Mouse (Mus musculus): ENCODE measurements around the gene Sf3a1. TPM values are rescaled to one million over a fixed set of nuclear protein-coding genes. Genes with fewer than 3 reads are reported as not detected.

Gene Sf3a1
- polyA plus RNA-seq (2017; shearing (Covaris generic)), result 10 to 100 TPM; 47.2 to 68.5 TPM

GRCm38 (mm10) chr11:4159808-4160708 is at the start of gene Sf3a1, which contains the start of gene Ccdc157:
TSS of gene Sf3a1 (plus strand) at chr11:4160350.
TSS of gene Ccdc157 (minus strand) at chr11:4160293.

GRCm38 (mm10) chr11:4122742-4123579 is 37.2 kb upstream of the Sf3a1 start, which contains the start of gene Sec14l2:
TSS of gene Sec14l2 (minus strand) at chr11:4123415.

GRCm38 (mm10) chr11:4134986-4135935 is 24.9 kb upstream of the Sf3a1 start, which contains the start of gene Rnf215:
TSS of gene Rnf215 (plus strand) at chr11:4135202.

GRCm38 (mm10) chr11:4186486-4187317 is 26.6 kb downstream of the Sf3a1 start, which contains the start of gene Tbc1d10a:
TSS of gene Tbc1d10a (plus strand) at chr11:4186789.

GRCm38 (mm10) chr11:4217914-4218629 is 57.9 kb downstream of the Sf3a1 start, which contains the start of gene Castor1:
TSS of gene Castor1 (plus strand) at chr11:4218225.

Other genes starting within 250 kb of the Sf3a1 start
- gene Slc35e4, start 245.7 kb upstream of the Sf3a1 start, polyA plus RNA-seq (2017; shearing (Covaris generic)), result 1 to 10 TPM in 1 of 2 experiments, under 1 TPM in 1; 0.93 to 1.2 TPM
- 10 to 100 TPM; 13.6 to 34.9 TPM for gene Tcn2, start 228.2 kb upstream of the Sf3a1 start, polyA plus RNA-seq (2017; shearing (Covaris generic))
- gene Pes1, start 196.4 kb upstream of the Sf3a1 start, polyA plus RNA-seq (2017; shearing (Covaris generic)), result 10 to 100 TPM; 65.1 to 85.9 TPM
- under 1 TPM in 1 of 2 experiments, not detected in 1; 0.16 TPM for gene 4930556J24Rik, start 183.6 kb upstream of the Sf3a1 start, polyA plus RNA-seq (2017; shearing (Covaris generic))
- gene Gal3st1, start 176.7 kb upstream of the Sf3a1 start, polyA plus RNA-seq (2017; shearing (Covaris generic)), result under 1 TPM in 1 of 2 experiments, not detected in 1; 0.36 TPM
- gene Sec14l4, start 128.9 kb upstream of the Sf3a1 start, polyA plus RNA-seq (2017; shearing (Covaris generic)), result under 1 TPM in 1 of 2 experiments, not detected in 1; 0.23 TPM
- gene Sec14l3, start 95.5 kb upstream of the Sf3a1 start, polyA plus RNA-seq (2017; shearing (Covaris generic)), result not detected
- gene Mtfp1, start 64.9 kb upstream of the Sf3a1 start, polyA plus RNA-seq (2017; shearing (Covaris generic)), result 1 to 10 TPM; 1.6 to 2.1 TPM
- 1 to 10 TPM in 1 of 2 experiments, under 1 TPM in 1; 0.64 to 1.6 TPM for gene Sec14l2, start 36.9 kb upstream of the Sf3a1 start, polyA plus RNA-seq (2017; shearing (Covaris generic))
- gene Rnf215, start 25.1 kb upstream of the Sf3a1 start, polyA plus RNA-seq (2017; shearing (Covaris generic)), result 10 to 100 TPM; 39.7 to 53.0 TPM
- 1 to 10 TPM; 1.5 to 2.9 TPM for gene Ccdc157, start 57 bp upstream of the Sf3a1 start, polyA plus RNA-seq (2017; shearing (Covaris generic))
- gene Tbc1d10a, start 26.4 kb downstream of the Sf3a1 start, polyA plus RNA-seq (2017; shearing (Covaris generic)), result 10 to 100 TPM; 88.5 to 90.6 TPM
- gene Castor1, start 57.9 kb downstream of the Sf3a1 start, polyA plus RNA-seq (2017; shearing (Covaris generic)), result 10 to 100 TPM; 47.4 to 66.5 TPM
- gene Osm, start 76.1 kb downstream of the Sf3a1 start, polyA plus RNA-seq (2017; shearing (Covaris generic)), result 10 to 100 TPM; 29.3 to 38.8 TPM
- gene Lif, start 97.2 kb downstream of the Sf3a1 start, polyA plus RNA-seq (2017; shearing (Covaris generic)), result 1 to 10 TPM; 5.1 to 9.3 TPM

Data from activated CD4-positive, CD25-positive, alpha-beta regulatory T cell (primary cell).